8 mouse cellular contexts compared by ENCODE assay signal in the genomic region with DNA sequence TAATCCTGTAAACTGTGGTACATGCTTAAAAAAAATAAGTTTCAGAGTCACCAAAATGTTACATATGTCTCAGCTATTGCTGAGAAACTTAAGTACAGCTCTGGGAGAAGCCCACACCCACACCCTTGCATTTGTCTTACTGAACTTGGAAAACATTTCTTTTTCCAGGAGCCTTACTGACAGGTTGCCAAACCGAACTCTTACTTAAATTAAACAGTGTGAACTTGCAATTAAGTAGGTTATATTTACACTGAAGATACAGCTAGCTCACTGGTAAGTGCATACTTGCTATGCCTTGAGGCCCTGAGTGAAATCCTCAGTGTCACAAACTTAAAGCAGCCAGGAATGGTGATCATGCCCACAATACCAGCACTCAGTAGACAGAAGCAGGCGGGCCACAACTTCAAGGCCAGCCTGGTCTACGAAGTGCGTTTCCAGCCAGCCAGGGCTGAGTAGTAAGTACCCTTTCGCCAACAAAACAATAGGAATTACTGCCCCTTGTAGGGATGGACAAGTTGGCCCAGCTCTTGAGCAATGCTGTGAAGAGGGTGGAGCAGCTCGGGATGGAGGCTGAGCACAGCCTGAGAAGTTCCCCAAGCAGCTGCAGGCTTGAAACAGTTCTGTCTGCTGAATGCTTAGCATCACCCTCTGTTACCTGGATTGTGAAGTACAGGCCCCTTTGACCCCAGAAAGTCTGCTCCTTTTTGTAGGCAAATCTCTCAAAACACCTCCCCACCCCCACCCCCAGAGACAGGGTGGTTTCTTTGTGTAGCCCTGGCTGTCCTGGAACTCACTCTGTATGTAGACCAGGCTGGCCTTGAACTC. TPM values are rescaled to one million over a fixed set of nuclear protein-coding genes. Genes with fewer than 3 reads are reported as not detected.
A peak's percentile ranks its signal among the peaks of the same experiment; 100 is the strongest.
DNase-seq lines count a peak whose midpoint lies in the region; ATAC-seq and TF ChIP-seq lines count a peak whose summit lies in the region.

No protein-coding gene starts in this region.

- peak overlapping the region; percentile 80; the same call in 1 of the 2 replicates for H3K27ac ChIP-seq in heart, embryonic 12.5 days (ENCODE audit: poor library complexity, severe bottlenecking)
- peak overlapping the region; percentile 1; the same call in 1 of the 2 replicates for H3K27ac ChIP-seq in MEL (ENCODE audit: control insufficient read depth, low read depth, low read length)
- peak overlapping the region; percentile 96; the same call in 1 of the 2 replicates for H3K27ac ChIP-seq in hindbrain, embryonic 10.5 days
- H3K27ac ChIP-seq in midbrain, embryonic 12.5 days (replicated peaks) = peak overlapping the region; percentile 90

- H3K4me3 ChIP-seq in heart, embryonic 12.5 days = no peak overlapping the region
- H3K4me3 ChIP-seq in MEL (ENCODE audit: control insufficient read depth in 1 of 2, insufficient read depth in 1 of 2, low read depth in 2 of 2, low read length in 2 of 2) = no peak overlapping the region
- no peak overlapping the region for H3K4me3 ChIP-seq in hindbrain, embryonic 10.5 days
- no peak overlapping the region for H3K4me3 ChIP-seq in midbrain, embryonic 12.5 days

- H3K9me3 ChIP-seq in heart, embryonic 12.5 days (replicated peaks) = no peaks in the 10 kb centered on the region
- H3K9me3 ChIP-seq in MEL (replicated peaks; ENCODE audit: insufficient read depth, low read length) = no peaks in the 10 kb centered on the region
- no peaks in the 10 kb centered on the region for H3K9me3 ChIP-seq in hindbrain, embryonic 10.5 days
- no peaks in the 10 kb centered on the region for H3K9me3 ChIP-seq in midbrain, embryonic 12.5 days

- no peak for TF ChIP-seq RAD21 in MEL (IDR thresholded peaks at IDR 0.05; ENCODE audit: low read depth, low read length)

- no peaks in the 10 kb centered on the region for H3K27me3 ChIP-seq in heart, embryonic 12.5 days (replicated peaks)
- no peaks in the 10 kb centered on the region for H3K27me3 ChIP-seq in MEL (ENCODE audit: control insufficient read depth in 1 of 2, insufficient read depth in 2 of 2, low read length in 2 of 2)
- H3K27me3 ChIP-seq in hindbrain, embryonic 10.5 days (ENCODE audit: insufficient read depth, poor library complexity, severe bottlenecking) = no peaks in the 10 kb centered on the region
- no peaks in the 10 kb centered on the region for H3K27me3 ChIP-seq in midbrain, embryonic 12.5 days

- H3K4me2 ChIP-seq in heart, embryonic 12.5 days = no peak overlapping the region
- 0 out of 2 replicates have a peak overlapping the region, but pooled peaks have one; percentile 2 for H3K4me2 ChIP-seq in midbrain, embryonic 12.5 days (replicated peaks)

- TF ChIP-seq POLR2A in MEL (IDR thresholded peaks at IDR 0.05; ENCODE audit: control insufficient read depth in 1 of 2, insufficient read depth in 1 of 2, low read depth in 1 of 2, low read length in 2 of 2, poor library complexity in 1 of 2) = no peak

- H3K4me1 ChIP-seq in heart, embryonic 12.5 days (replicated peaks) = peaks cover 18% of the 10 kb centered on the region
- H3K4me1 ChIP-seq in MEL (ENCODE audit: control insufficient read depth in 1 of 2, insufficient read depth in 2 of 2, low read length in 2 of 2) = peaks cover 0 to 13% of the 10 kb centered on the region in 2 experiments; a peak in 3 of 4 replicates
- H3K4me1 ChIP-seq in hindbrain, embryonic 10.5 days (replicated peaks) = peaks cover 48% of the 10 kb centered on the region
- peaks cover 34% of the 10 kb centered on the region for H3K4me1 ChIP-seq in midbrain, embryonic 12.5 days

- no peak for ATAC-seq in heart, embryonic 12.5 days (ENCODE audit: insufficient number of reproducible peaks, low FRiP score)
- ATAC-seq in midbrain, embryonic 12.5 days (ENCODE audit: low FRiP score, low read depth) = no peak

- H3K9ac ChIP-seq in heart, embryonic 12.5 days = no peak overlapping the region
- no peak overlapping the region; the same call in 1 of the 2 replicates for H3K9ac ChIP-seq in MEL (ENCODE audit: control insufficient read depth, low read depth, low read length, poor library complexity, severe bottlenecking)
- no peak overlapping the region for H3K9ac ChIP-seq in midbrain, embryonic 12.5 days (replicated peaks)

- no peak for DNase-seq in heart, postnatal 4 days
- peak; percentile 38 for DNase-seq in MEL (ENCODE audit: low read depth, low spot score)
- no peak for DNase-seq in hindbrain, embryonic 10.5 days (ENCODE audit: low spot score)
- no peak for DNase-seq in left cerebral cortex, adult 18-20 months (ENCODE audit: low spot score in 2 of 2)
- no peak for DNase-seq in layer of hippocampus, postnatal 10 days (ENCODE audit: low spot score in 2 of 2)
- no peak for DNase-seq in spleen, adult 12 weeks (ENCODE audit: low spot score)

- H3K36me3 ChIP-seq in heart, embryonic 12.5 days = no peaks in the 10 kb centered on the region
- H3K36me3 ChIP-seq in MEL (ENCODE audit: control insufficient read depth in 1 of 2, insufficient read depth in 2 of 2, low read length in 2 of 2) = peaks cover 0 to 3% of the 10 kb centered on the region in 2 experiments; a peak in 1 of 4 replicates
- H3K36me3 ChIP-seq in hindbrain, embryonic 10.5 days = no peaks in the 10 kb centered on the region
- no peaks in the 10 kb centered on the region for H3K36me3 ChIP-seq in midbrain, embryonic 12.5 days

- 44% methylated on average over 6 of the region's 6 CpGs for WGBS in heart, embryonic 12.5 days
- WGBS in hindbrain, embryonic 10.5 days = 40% methylated on average over 6 of the region's 6 CpGs
- 35% methylated on average over 6 of the region's 6 CpGs for WGBS in midbrain, embryonic 12.5 days

- H3K79me2 ChIP-seq in MEL (ENCODE audit: control insufficient read depth, insufficient read depth, low read length, poor library complexity) = peaks cover 5% of the 10 kb centered on the region; the same call in 1 of the 2 replicates

- TF ChIP-seq EP300 in MEL (IDR thresholded peaks at IDR 0.05; ENCODE audit: low read depth in 1 of 2, low read length in 2 of 2) = no peak

- TF ChIP-seq CTCF in MEL (IDR thresholded peaks at IDR 0.05 in 2 of 3, conservative IDR thresholded peaks at IDR 0.05 in 1 of 3; ENCODE audit: control insufficient read depth in 1 of 3, insufficient read depth in 1 of 3, low read depth in 2 of 3, low read length in 3 of 3, poor library complexity in 1 of 3, severe bottlenecking in 1 of 3) = no peak

RNA-seq across cellular contexts. Expression of a gene that starts 3.6 kb away (rescaled TPM):
- polyA plus RNA-seq in heart, embryonic 12.5 days (2016; fragmentation: Nextera tagmentation; extraction: Ambion mirVana) = 30.6 and 31.5 TPM in 2 replicates
- 1 to 10 TPM; 6.7 to 8.6 TPM for total RNA-seq in heart, postnatal 4 days (2021)
- total RNA-seq in MEL (2012; rRNA removed) = 44.8 and 47.0 TPM in 2 replicates
- 10 to 100 TPM in 1 of 2 experiments, not detected in 1; 79.5 TPM for polyA plus RNA-seq in MEL (2012; ENCODE audit: insufficient read depth in 1 of 2, insufficient read length in 2 of 2, low read depth in 1 of 2, low replicate concordance in 2 of 2, missing spikeins in 1 of 2)
- polyA plus RNA-seq in hindbrain, embryonic 10.5 days (2016; fragmentation: Nextera tagmentation; extraction: Ambion mirVana) = 56.6 and 57.6 TPM in 2 replicates
- polyA plus RNA-seq in midbrain, embryonic 12.5 days (2016; fragmentation: Nextera tagmentation; extraction: Ambion mirVana) = 45.1 and 48.3 TPM in 2 replicates
- 10 to 100 TPM; 23.6 to 26.8 TPM for total RNA-seq in left cerebral cortex, adult 18-20 months (2021)
- 10 to 100 TPM; 10.4 to 14.0 TPM for total RNA-seq in layer of hippocampus, postnatal 10 days (2021)

RNA-seq across cellular contexts. Expression of a gene that starts 14.1 kb away (rescaled TPM):
- 97.2 and 100 TPM in 2 replicates for polyA plus RNA-seq in heart, embryonic 12.5 days (2016; fragmentation: Nextera tagmentation; extraction: Ambion mirVana)
- total RNA-seq in heart, postnatal 4 days (2021) = 10 to 100 TPM; 80.2 to 84.6 TPM
- total RNA-seq in MEL (2012; rRNA removed) = 3.3 and 4.2 TPM in 2 replicates
- 10 to 100 TPM in 1 of 2 experiments, not detected in 1; 28.9 TPM for polyA plus RNA-seq in MEL (2012; ENCODE audit: insufficient read depth in 1 of 2, insufficient read length in 2 of 2, low read depth in 1 of 2, low replicate concordance in 2 of 2, missing spikeins in 1 of 2)
- 67.1 and 108 TPM in 2 replicates for polyA plus RNA-seq in hindbrain, embryonic 10.5 days (2016; fragmentation: Nextera tagmentation; extraction: Ambion mirVana)
- 123 and 131 TPM in 2 replicates for polyA plus RNA-seq in midbrain, embryonic 12.5 days (2016; fragmentation: Nextera tagmentation; extraction: Ambion mirVana)
- 1,000 to 10,000 TPM; 1,053 to 1,091 TPM for total RNA-seq in left cerebral cortex, adult 18-20 months (2021)
- 1,000 to 10,000 TPM in 1 of 2 experiments, 100 to 1,000 TPM in 1; 909 to 1,029 TPM for total RNA-seq in layer of hippocampus, postnatal 10 days (2021)

RNA-seq across cellular contexts. Expression of a gene that starts 14.6 kb away (rescaled TPM):
- polyA plus RNA-seq in heart, embryonic 12.5 days (2016; fragmentation: Nextera tagmentation; extraction: Ambion mirVana) = 10.7 and 13.6 TPM in 2 replicates
- 10 to 100 TPM; 13.8 to 14.3 TPM for total RNA-seq in heart, postnatal 4 days (2021)
- total RNA-seq in MEL (2012; rRNA removed) = 9.2 and 10.2 TPM in 2 replicates
- 1 to 10 TPM in 1 of 2 experiments, not detected in 1; 9.3 TPM for polyA plus RNA-seq in MEL (2012; ENCODE audit: insufficient read depth in 1 of 2, insufficient read length in 2 of 2, low read depth in 1 of 2, low replicate concordance in 2 of 2, missing spikeins in 1 of 2)
- polyA plus RNA-seq in hindbrain, embryonic 10.5 days (2016; fragmentation: Nextera tagmentation; extraction: Ambion mirVana) = 8.5 and 12.6 TPM in 2 replicates
- polyA plus RNA-seq in midbrain, embryonic 12.5 days (2016; fragmentation: Nextera tagmentation; extraction: Ambion mirVana) = 13.3 and 16.3 TPM in 2 replicates
- 10 to 100 TPM; 35.2 to 38.0 TPM for total RNA-seq in left cerebral cortex, adult 18-20 months (2021)
- 10 to 100 TPM; 24.2 to 24.9 TPM for total RNA-seq in layer of hippocampus, postnatal 10 days (2021)

RNA-seq across cellular contexts. Expression of a gene that starts 20.9 kb away (rescaled TPM):
- polyA plus RNA-seq in heart, embryonic 12.5 days (2016; fragmentation: Nextera tagmentation; extraction: Ambion mirVana) = 9.4 and 9.8 TPM in 2 replicates
- total RNA-seq in heart, postnatal 4 days (2021) = 10 to 100 TPM; 42.6 to 55.6 TPM
- total RNA-seq in MEL (2012; rRNA removed) = 4.5 and 5.6 TPM in 2 replicates
- 10 to 100 TPM in 1 of 2 experiments, not detected in 1; 34.9 TPM for polyA plus RNA-seq in MEL (2012; ENCODE audit: insufficient read depth in 1 of 2, insufficient read length in 2 of 2, low read depth in 1 of 2, low replicate concordance in 2 of 2, missing spikeins in 1 of 2)
- 7.8 and 9.8 TPM in 2 replicates for polyA plus RNA-seq in hindbrain, embryonic 10.5 days (2016; fragmentation: Nextera tagmentation; extraction: Ambion mirVana)
- 9.8 and 10.9 TPM in 2 replicates for polyA plus RNA-seq in midbrain, embryonic 12.5 days (2016; fragmentation: Nextera tagmentation; extraction: Ambion mirVana)
- 100 to 1,000 TPM; 129 to 133 TPM for total RNA-seq in left cerebral cortex, adult 18-20 months (2021)
- 10 to 100 TPM; 54.4 to 67.2 TPM for total RNA-seq in layer of hippocampus, postnatal 10 days (2021)

RNA-seq across cellular contexts. Expression of a gene that starts 28.7 kb away (rescaled TPM):
- polyA plus RNA-seq in heart, embryonic 12.5 days (2016; fragmentation: Nextera tagmentation; extraction: Ambion mirVana) = 79.4 and 85.9 TPM in 2 replicates
- total RNA-seq in heart, postnatal 4 days (2021) = 10 to 100 TPM; 38.0 to 43.3 TPM
- total RNA-seq in MEL (2012; rRNA removed) = 120 and 124 TPM in 2 replicates
- 100 to 1,000 TPM; 159 to 170 TPM for polyA plus RNA-seq in MEL (2012; ENCODE audit: insufficient read depth in 1 of 2, insufficient read length in 2 of 2, low read depth in 1 of 2, low replicate concordance in 2 of 2, missing spikeins in 1 of 2)
- polyA plus RNA-seq in hindbrain, embryonic 10.5 days (2016; fragmentation: Nextera tagmentation; extraction: Ambion mirVana) = 184 and 228 TPM in 2 replicates
- polyA plus RNA-seq in midbrain, embryonic 12.5 days (2016; fragmentation: Nextera tagmentation; extraction: Ambion mirVana) = 139 and 142 TPM in 2 replicates
- total RNA-seq in left cerebral cortex, adult 18-20 months (2021) = under 1 TPM in 1 of 2 experiments, not detected in 1; 0.30 TPM
- total RNA-seq in layer of hippocampus, postnatal 10 days (2021) = 1 to 10 TPM; 5.3 to 6.0 TPM

Comparison
In these comparisons a context has a peak if more than half of its experiments do, and no peak if none do; other contexts are left out.
1. H3K27ac ChIP-seq: peak in every context shown above with its lines; median percentile 96 in hindbrain, embryonic 10.5 days; 90 in midbrain, embryonic 12.5 days; 80 in heart, embryonic 12.5 days; 1 in MEL.
2. RNA of a gene that starts 14.1 kb away (total RNA-seq): 1,053 to 1,091 TPM in left cerebral cortex, adult 18-20 months, 909 to 1,029 TPM in layer of hippocampus, postnatal 10 days and 80.2 to 84.6 TPM in heart, postnatal 4 days; 3.3 to 4.2 TPM in MEL; every median in the first group is over 10 times any median in the second.